Mouse (Mus musculus): ENCODE data around the gene Fam161a. TPM values are rescaled to one million over a fixed set of nuclear protein-coding genes. Genes with fewer than 3 reads are reported as not detected.

The Fam161a gene
- total RNA-seq, 1 experiment: 3.7 TPM

GRCm38 (mm10) chr11:22982846-22983245, 24.5 kb upstream of the Fam161a start:
- no peak overlapping the region; the same call in 1 of the 2 replicates for H3K27ac ChIP-seq (ENCODE audit: insufficient read depth, low read depth, low read length, poor library complexity, severe bottlenecking)
- in situ Hi-C loops (cut with MboI; ENCODE audit: low sequenced_read_pairs in 2 of 2, unreplicated experiment in 2 of 2): no loop called here
- TF ChIP-seq CHD2 (IDR thresholded peaks at IDR 0.05; ENCODE audit: low read depth, low read length): no peak
- TF ChIP-seq ZNF384 (IDR thresholded peaks at IDR 0.05; ENCODE audit: low read depth, low read length): no peak
- TF ChIP-seq ZC3H11A (IDR thresholded peaks at IDR 0.05; ENCODE audit: borderline replicate concordance, low read depth, low read length): no peak
- H3K4me1 ChIP-seq (ENCODE audit: control insufficient read depth in 2 of 2, insufficient read depth in 2 of 2, low read length in 2 of 2, poor library complexity in 1 of 2): peaks cover 0 to 6% of the 10 kb centered on the region in 2 experiments; a peak in 2 of 4 replicates
- H3K4me3 ChIP-seq (ENCODE audit: insufficient read depth in 1 of 2, low read depth in 1 of 2, low read length in 2 of 2, poor library complexity in 1 of 2, severe bottlenecking in 1 of 2): peak overlapping the region in 1 of 2 experiments; percentile 97; a peak in 1 of 4 replicates
- no peak for DNase-seq (ENCODE audit: low read depth, low spot score)
- H3K9me3 ChIP-seq (ENCODE audit: control insufficient read depth, insufficient read depth, low read depth, low read length): no peaks in the 10 kb centered on the region
- peaks cover 6% of the 10 kb centered on the region; the same call in 1 of the 2 replicates for H3K36me3 ChIP-seq (ENCODE audit: control insufficient read depth, insufficient read depth, low read length, poor library complexity, severe bottlenecking)
- no peak overlapping the region for H3K9ac ChIP-seq (ENCODE audit: insufficient read depth, low read depth, low read length, poor library complexity, severe bottlenecking)

GRCm38 (mm10) chr11:22985510-22985909, 21.8 kb upstream of the Fam161a start:
- Histone ChIP-seq H3K4me3 (ENCODE audit: insufficient read depth in 1 of 2, low read depth in 1 of 2, low read length in 2 of 2, poor library complexity in 1 of 2, severe bottlenecking in 1 of 2) (no peak overlapping the region), H3K4me1 (ENCODE audit: control insufficient read depth in 2 of 2, insufficient read depth in 2 of 2, low read length in 2 of 2, poor library complexity in 1 of 2) (peaks cover 0 to 4% of the 10 kb centered on the region in 2 experiments; a peak in 2 of 4 replicates), H3K9ac (ENCODE audit: insufficient read depth, low read depth, low read length, poor library complexity, severe bottlenecking) (no peak overlapping the region), H3K9me3 (ENCODE audit: control insufficient read depth, insufficient read depth, low read depth, low read length) (no peaks in the 10 kb centered on the region), H3K36me3 (ENCODE audit: control insufficient read depth, insufficient read depth, low read length, poor library complexity, severe bottlenecking) (0 out of 2 replicates have a peak, but pooled peaks cover 2% of the 10 kb centered on the region), H3K27ac (ENCODE audit: insufficient read depth, low read depth, low read length, poor library complexity, severe bottlenecking) (no peak overlapping the region)
- in situ Hi-C loops (cut with MboI; ENCODE audit: low sequenced_read_pairs in 2 of 2, unreplicated experiment in 2 of 2): no loop called here
- no peak for DNase-seq (ENCODE audit: low read depth, low spot score)
- no peak for TF ChIP-seq HCFC1 (IDR thresholded peaks at IDR 0.05; ENCODE audit: borderline replicate concordance, insufficient read depth, low read length)
- no peak for TF ChIP-seq ZC3H11A (IDR thresholded peaks at IDR 0.05; ENCODE audit: borderline replicate concordance, low read depth, low read length)
- no peak for TF ChIP-seq ZNF384 (IDR thresholded peaks at IDR 0.05; ENCODE audit: low read depth, low read length)
- no peak for TF ChIP-seq CHD2 (IDR thresholded peaks at IDR 0.05; ENCODE audit: low read depth, low read length)
- no peak for TF ChIP-seq MAFK (IDR thresholded peaks at IDR 0.05; ENCODE audit: insufficient read depth, low read depth, low read length)

GRCm38 (mm10) chr11:22987357-22987756, 20.0 kb upstream of the Fam161a start:
- H3K9ac ChIP-seq (ENCODE audit: insufficient read depth, low read depth, low read length, poor library complexity, severe bottlenecking): no peak overlapping the region
- no peaks in the 10 kb centered on the region for H3K9me3 ChIP-seq (ENCODE audit: control insufficient read depth, insufficient read depth, low read depth, low read length)
- no peak overlapping the region for H3K4me3 ChIP-seq (ENCODE audit: insufficient read depth in 1 of 2, low read depth in 1 of 2, low read length in 2 of 2, poor library complexity in 1 of 2, severe bottlenecking in 1 of 2)
- no peak overlapping the region for H3K27ac ChIP-seq (ENCODE audit: insufficient read depth, low read depth, low read length, poor library complexity, severe bottlenecking)
- in situ Hi-C loops (cut with MboI; ENCODE audit: low sequenced_read_pairs in 2 of 2, unreplicated experiment in 2 of 2): no loop called here
- 0 out of 2 replicates have a peak, but pooled peaks cover 3% of the 10 kb centered on the region for H3K36me3 ChIP-seq (ENCODE audit: control insufficient read depth, insufficient read depth, low read length, poor library complexity, severe bottlenecking)
- TF ChIP-seq ZC3H11A (IDR thresholded peaks at IDR 0.05; ENCODE audit: borderline replicate concordance, low read depth, low read length) (peak; percentile 66; the same call in 1 of the 2 replicates), ZNF384 (IDR thresholded peaks at IDR 0.05; ENCODE audit: low read depth, low read length) (no peak)
- DNase-seq (ENCODE audit: low read depth, low spot score): no peak
- no peaks in the 10 kb centered on the region for H3K4me1 ChIP-seq (ENCODE audit: control insufficient read depth in 2 of 2, insufficient read depth in 2 of 2, low read length in 2 of 2, poor library complexity in 1 of 2)

GRCm38 (mm10) chr11:22989786-22990185, 17.5 kb upstream of the Fam161a start:
- TF ChIP-seq ZC3H11A (IDR thresholded peaks at IDR 0.05; ENCODE audit: borderline replicate concordance, low read depth, low read length) (no peak), HCFC1 (IDR thresholded peaks at IDR 0.05; ENCODE audit: borderline replicate concordance, insufficient read depth, low read length) (no peak), MAFK (IDR thresholded peaks at IDR 0.05; ENCODE audit: insufficient read depth, low read depth, low read length) (no peak), ZNF384 (IDR thresholded peaks at IDR 0.05; ENCODE audit: low read depth, low read length) (no peak), CHD2 (IDR thresholded peaks at IDR 0.05; ENCODE audit: low read depth, low read length) (no peak)
- H3K9me3 ChIP-seq (ENCODE audit: control insufficient read depth, insufficient read depth, low read depth, low read length): no peaks in the 10 kb centered on the region
- H3K4me1 ChIP-seq (ENCODE audit: control insufficient read depth in 2 of 2, insufficient read depth in 2 of 2, low read length in 2 of 2, poor library complexity in 1 of 2): 0 out of 4 replicates have a peak, but pooled peaks cover 0 to 2% of the 10 kb centered on the region in 2 experiments
- no peak for DNase-seq (ENCODE audit: low read depth, low spot score)
- in situ Hi-C loops (cut with MboI; ENCODE audit: low sequenced_read_pairs in 2 of 2, unreplicated experiment in 2 of 2): no loop called here
- peaks cover 12% of the 10 kb centered on the region for H3K36me3 ChIP-seq (ENCODE audit: control insufficient read depth, insufficient read depth, low read length, poor library complexity, severe bottlenecking)
- no peak overlapping the region for H3K27ac ChIP-seq (ENCODE audit: insufficient read depth, low read depth, low read length, poor library complexity, severe bottlenecking)
- H3K4me3 ChIP-seq (ENCODE audit: insufficient read depth in 1 of 2, low read depth in 1 of 2, low read length in 2 of 2, poor library complexity in 1 of 2, severe bottlenecking in 1 of 2): peak overlapping the region; percentile 73 to 90
- no peak overlapping the region; the same call in 1 of the 2 replicates for H3K9ac ChIP-seq (ENCODE audit: insufficient read depth, low read depth, low read length, poor library complexity, severe bottlenecking)

Data from ES-E14 (cell line).